In genomic region chr2:151670026-151670967, GRCm38 (mm10) we compare ENCODE assay signal across 9 mouse cellular contexts. TPM values are rescaled to one million over a fixed set of nuclear protein-coding genes. Genes with fewer than 3 reads are reported as not detected.
DNase-seq lines count a peak whose midpoint lies in the region; ATAC-seq and TF ChIP-seq lines count a peak whose summit lies in the region.
"Had no signal": no experiment of that assay in that cellular context is flagged by ENCODE, and none has a peak within 500 bp of the region (broad histone marks: within the 10 kb centered on the region; RNA-seq: fewer than 3 reads in every experiment).

No protein-coding gene starts in this region.

- peaks cover 13% of the 10 kb centered on the region for H3K27me3 ChIP-seq in heart, embryonic 11.5 days (ENCODE audit: control insufficient read depth, insufficient read depth, low read length)
- peaks cover 3% of the 10 kb centered on the region; the same call in 1 of the 2 replicates for H3K27me3 ChIP-seq in G1E (ENCODE audit: insufficient read depth, low read length)
- H3K27me3 ChIP-seq in hindbrain, embryonic 10.5 days (ENCODE audit: insufficient read depth, poor library complexity, severe bottlenecking) = peaks cover 23% of the 10 kb centered on the region
- peaks cover 17% of the 10 kb centered on the region for H3K27me3 ChIP-seq in midbrain, embryonic 10.5 days (ENCODE audit: low read depth, poor library complexity, severe bottlenecking)

- no peak overlapping the region for H3K4me3 ChIP-seq in heart, embryonic 11.5 days (ENCODE audit: low read depth, low read length)
- H3K4me3 ChIP-seq in G1E (ENCODE audit: low read depth, low read length) = no peak overlapping the region
- peak overlapping the region; percentile 32 for H3K4me3 ChIP-seq in hindbrain, embryonic 10.5 days
- peak overlapping the region; percentile 30 for H3K4me3 ChIP-seq in midbrain, embryonic 10.5 days

- intact Hi-C loops in heart, postnatal 36 days (cut with DNase I) = no loop called here

- H3K4me2 ChIP-seq in heart, embryonic 11.5 days = peak overlapping the region; percentile 35

- peak; percentile 61 for ATAC-seq in heart, embryonic 11.5 days (replicated peaks; ENCODE audit: insufficient number of reproducible peaks, low FRiP score, low TSS enrichment)
- ATAC-seq in G1E (ENCODE audit: extremely low read depth, insufficient number of reproducible peaks, low FRiP score, poor library complexity, severe bottlenecking) = 0 out of 2 replicates have a peak, but pooled peaks have one; percentile 22

- H3K27ac ChIP-seq in heart, embryonic 11.5 days (ENCODE audit: low read depth, low read length) = no peak overlapping the region
- H3K27ac ChIP-seq in hindbrain, embryonic 10.5 days = no peak overlapping the region
- H3K27ac ChIP-seq in midbrain, embryonic 10.5 days (replicated peaks) = no peak overlapping the region; the same call in 1 of the 2 replicates

- no peaks in the 10 kb centered on the region for H3K4me1 ChIP-seq in heart, embryonic 11.5 days (ENCODE audit: control insufficient read depth, insufficient read depth, low read length)
- H3K4me1 ChIP-seq in G1E (ENCODE audit: insufficient read depth, low read depth, low read length) = no peaks in the 10 kb centered on the region; the same call in 1 of the 2 replicates
- H3K4me1 ChIP-seq in hindbrain, embryonic 10.5 days (replicated peaks) = peaks cover 8% of the 10 kb centered on the region
- peaks cover 8% of the 10 kb centered on the region for H3K4me1 ChIP-seq in midbrain, embryonic 10.5 days

- no peaks in the 10 kb centered on the region for H3K9me3 ChIP-seq in heart, embryonic 11.5 days (replicated peaks; ENCODE audit: control insufficient read depth, low read length)
- H3K9me3 ChIP-seq in G1E (replicated peaks) = no peaks in the 10 kb centered on the region; the same call in 1 of the 2 replicates
- H3K9me3 ChIP-seq in hindbrain, embryonic 10.5 days = no peaks in the 10 kb centered on the region
- H3K9me3 ChIP-seq in midbrain, embryonic 10.5 days (replicated peaks) = no peaks in the 10 kb centered on the region

- no peak overlapping the region for H3K9ac ChIP-seq in heart, embryonic 11.5 days (ENCODE audit: low read depth, low read length)

- DNase-seq in heart, postnatal 36 days = no peak
- DNase-seq in G1E (ENCODE audit: low spot score) = no peak
- DNase-seq in hindbrain, embryonic 10.5 days (ENCODE audit: low spot score) = no peak
- DNase-seq in midbrain, embryonic 10.5 days (ENCODE audit: low spot score) = peak; percentile 19
- DNase-seq in gastrocnemius, postnatal 4 days (ENCODE audit: low spot score in 2 of 2) = no peak
- DNase-seq in ovary, postnatal 10 days (ENCODE audit: low spot score) = no peak
- DNase-seq in layer of hippocampus, postnatal 25 days (ENCODE audit: extremely low spot score in 1 of 2, low spot score in 1 of 2) = no peak

- 32% methylated on average over 48 of the region's 48 CpGs for WGBS in heart, embryonic 11.5 days (ENCODE audit: insufficient replicate concordance)
- WGBS in hindbrain, embryonic 10.5 days = 37% methylated on average over 48 of the region's 48 CpGs
- WGBS in midbrain, embryonic 10.5 days = 36% methylated on average over 48 of the region's 48 CpGs

- H3K36me3 ChIP-seq in heart, embryonic 11.5 days (ENCODE audit: control insufficient read depth, insufficient read depth, low read length) = no peaks in the 10 kb centered on the region
- H3K36me3 ChIP-seq in G1E (replicated peaks) = no peaks in the 10 kb centered on the region
- H3K36me3 ChIP-seq in hindbrain, embryonic 10.5 days = no peaks in the 10 kb centered on the region
- no peaks in the 10 kb centered on the region for H3K36me3 ChIP-seq in midbrain, embryonic 10.5 days

- no peak for TF ChIP-seq CTCF in G1E (IDR thresholded peaks at IDR 0.05; ENCODE audit: low read depth, low read length)

RNA-seq across cellular contexts. Expression of gene Rad21l, which starts 2.0 kb away (rescaled TPM):
- polyA plus RNA-seq in heart, embryonic 11.5 days (2014; fragmentation: Nextera tagmentation; extraction: Ambion mirVana) = not detected in 2 replicates
- total RNA-seq in heart, postnatal 36 days (2021) = not detected
- total RNA-seq in G1E (2014; fragmentation: Nextera tagmentation) (not detected in 2 replicates), G1E (2017) (not detected in 2 replicates)
- polyA plus RNA-seq in G1E (2012) = not detected in 2 replicates
- polyA plus RNA-seq in hindbrain, embryonic 10.5 days (2016; fragmentation: Nextera tagmentation; extraction: Ambion mirVana) = not detected in 2 replicates
- 0.06 TPM in 1 of 2 replicates, not detected in the other for polyA plus RNA-seq in midbrain, embryonic 10.5 days (2016; fragmentation: Nextera tagmentation; extraction: Ambion mirVana)
- not detected for total RNA-seq in gastrocnemius, postnatal 4 days (2021)
- 1 to 10 TPM in 1 of 2 experiments, under 1 TPM in 1; 0.89 to 1.2 TPM for total RNA-seq in layer of hippocampus, postnatal 25 days (2021)
- total RNA-seq: CH12.LX had no signal

RNA-seq across cellular contexts. Expression of gene Tmem74b, which starts 31.5 kb away (rescaled TPM):
- 1.4 and 2.7 TPM in 2 replicates for polyA plus RNA-seq in heart, embryonic 11.5 days (2014; fragmentation: Nextera tagmentation; extraction: Ambion mirVana)
- total RNA-seq in heart, postnatal 36 days (2021) = 1 to 10 TPM; 4.3 to 5.2 TPM
- total RNA-seq in G1E (2014; fragmentation: Nextera tagmentation) (not detected in 2 replicates), G1E (2017) (not detected in 2 replicates)
- polyA plus RNA-seq in G1E (2012) = not detected in 2 replicates
- polyA plus RNA-seq in hindbrain, embryonic 10.5 days (2016; fragmentation: Nextera tagmentation; extraction: Ambion mirVana) = 3.2 and 4.5 TPM in 2 replicates
- 4.2 and 5.3 TPM in 2 replicates for polyA plus RNA-seq in midbrain, embryonic 10.5 days (2016; fragmentation: Nextera tagmentation; extraction: Ambion mirVana)
- total RNA-seq in gastrocnemius, postnatal 4 days (2021) = 1 to 10 TPM; 1.3 to 1.6 TPM
- total RNA-seq in layer of hippocampus, postnatal 25 days (2021) = 1 to 10 TPM; 4.6 to 4.7 TPM

RNA-seq across cellular contexts. Expression of gene Snph, which starts 37.9 kb away (rescaled TPM):
- 0.30 and 0.75 TPM in 2 replicates for polyA plus RNA-seq in heart, embryonic 11.5 days (2014; fragmentation: Nextera tagmentation; extraction: Ambion mirVana)
- total RNA-seq in heart, postnatal 36 days (2021) = 1 to 10 TPM; 4.0 to 4.8 TPM
- total RNA-seq in G1E (2014; fragmentation: Nextera tagmentation) (not detected in 2 replicates), G1E (2017) (0.06 and 0.82 TPM in 2 replicates)
- not detected in 2 replicates for polyA plus RNA-seq in G1E (2012)
- polyA plus RNA-seq in hindbrain, embryonic 10.5 days (2016; fragmentation: Nextera tagmentation; extraction: Ambion mirVana) = 1.0 and 2.6 TPM in 2 replicates
- 1.3 and 2.1 TPM in 2 replicates for polyA plus RNA-seq in midbrain, embryonic 10.5 days (2016; fragmentation: Nextera tagmentation; extraction: Ambion mirVana)
- total RNA-seq in gastrocnemius, postnatal 4 days (2021) = 1 to 10 TPM; 3.2 to 3.7 TPM
- total RNA-seq in layer of hippocampus, postnatal 25 days (2021) = 100 to 1,000 TPM; 380 to 402 TPM
- total RNA-seq: CH12.LX had no signal

Comparison
In these comparisons a context has a peak if more than half of its experiments do, and no peak if none do; other contexts are left out.
1. H3K4me3 ChIP-seq: peak in hindbrain, embryonic 10.5 days (single experiment) and midbrain, embryonic 10.5 days (single experiment); none in heart, embryonic 11.5 days (single experiment) and G1E (single experiment).
2. RNA of gene Snph, which starts 37.9 kb away (total RNA-seq): 380 to 402 TPM in layer of hippocampus, postnatal 25 days; 4.0 to 4.8 TPM in heart, postnatal 36 days, 3.2 to 3.7 TPM in gastrocnemius, postnatal 4 days and 0.06 to 0.82 TPM in G1E; every median in the first group is over 10 times any median in the second.